Mouse (Mus musculus) heart, embryonic 10.5 days (tissue): ENCODE results near the gene Cep95. TPM values are rescaled to one million over a fixed set of nuclear protein-coding genes. Genes with fewer than 3 reads are reported as not detected.

Experiments
- DNase-seq: peaks from one replicate; pipeline ENCODE4 v3.0.0-alpha.2; 2017; ENCODE audit warnings: low spot score
- H3K27ac ChIP-seq: fragments of 300-500 bp; sonication (generic); 2 replicates; pipeline ENCODE4 v1.5.1; 2016; ENCODE audit warnings: mild to moderate bottlenecking
- H3K27me3 ChIP-seq: fragments of 300-500 bp; sonication (generic); 2 replicates; pipeline ENCODE4 v1.6.1; 2016; ENCODE audit warnings: mild to moderate bottlenecking; ENCODE audit not compliant: poor library complexity, insufficient read depth, severe bottlenecking
- H3K36me3 ChIP-seq: fragments of 300-500 bp; sonication (generic); 2 replicates; pipeline ENCODE4 v1.6.1; 2016; ENCODE audit warnings: mild to moderate bottlenecking, moderate library complexity
- H3K4me1 ChIP-seq: fragments of 300-500 bp; sonication (generic); 2 replicates; pipeline ENCODE4 v1.6.1; 2016; ENCODE audit warnings: mild to moderate bottlenecking
- H3K4me3 ChIP-seq: fragments of 300-500 bp; sonication (generic); 2 replicates; pipeline ENCODE4 v1.5.1; 2016; ENCODE audit warnings: mild to moderate bottlenecking, moderate library complexity
- H3K9me3 ChIP-seq: fragments of 300-500 bp; sonication (generic); 2 replicates; pipeline ENCODE4 v1.6.1; 2016; ENCODE audit warnings: mild to moderate bottlenecking, moderate library complexity
- WGBS: fragments of 180-500 bp; shearing (Covaris S2); methylation state at CpG from one replicate; pipeline ENCODE4 v1.1.7; 2016; 5-methylcytosine and 5-hydroxymethylcytosine counted together
- microRNA-seq: library from miRNA; unstranded; fragments of <30 nt; microRNA quantifications from one replicate; pipeline ENCODE4, GENCODE M21; 2017
- polyA plus RNA-seq: library from polyadenylated mRNA; unstranded; fragments of >200 nt; fragmentation: Nextera tagmentation; extraction: Ambion mirVana; gene quantifications from 2 replicates; pipeline ENCODE4 v1.2.1, GENCODE M21; 2016

The Cep95 gene
- polyA plus RNA-seq, 1 experiment from 2014 or later: 18.3 TPM

- peaks cover 5% of the 10 kb centered on the region; the same call in 1 of the 2 replicates for H3K4me1 ChIP-seq
- H3K27ac ChIP-seq: no peak overlapping the region
- peaks cover 79% of the 10 kb centered on the region for H3K36me3 ChIP-seq
- no peaks in the 10 kb centered on the region for H3K27me3 ChIP-seq
- H3K9me3 ChIP-seq: no peaks in the 10 kb centered on the region
- DNase-seq: no peak
- H3K4me3 ChIP-seq: no peak overlapping the region
- WGBS: 71% methylated on average over 4 of the region's 4 CpGs
Observed at GRCm38 (mm10) chr11:106820972-106821371, 31.9 kb downstream of the Cep95 start.

DNA sequence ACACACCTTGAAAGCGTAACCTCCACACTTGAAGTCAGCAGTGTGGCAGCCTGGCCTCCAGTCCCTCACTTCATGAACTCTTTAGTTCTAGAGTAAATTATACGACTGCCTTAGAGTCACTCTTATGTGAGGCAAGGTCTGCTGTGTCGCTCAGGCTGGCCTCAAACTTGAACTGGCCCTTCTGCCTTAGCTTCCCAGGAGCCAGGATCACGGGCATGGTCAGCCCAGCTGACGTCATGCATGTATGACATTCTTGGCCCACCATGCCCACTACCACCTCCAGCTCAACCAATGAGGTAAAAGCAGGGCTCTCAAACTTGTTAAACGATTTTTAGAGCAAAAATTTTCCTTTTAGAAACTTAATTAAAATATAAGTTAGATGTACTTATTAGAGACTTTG is 32.3 kb downstream of the Cep95 start:
- WGBS: 86% methylated on average over 6 of the region's 6 CpGs
- no peaks in the 10 kb centered on the region for H3K27me3 ChIP-seq

GRCm38 (mm10) chr11:106822491-106822890 is 33.4 kb downstream of the Cep95 start:
- Histone ChIP-seq H3K36me3 (peaks cover 78% of the 10 kb centered on the region), H3K9me3 (no peaks in the 10 kb centered on the region), H3K27me3 (no peaks in the 10 kb centered on the region), H3K4me1 (peaks cover 5% of the 10 kb centered on the region; the same call in 1 of the 2 replicates), H3K27ac (no peak overlapping the region), H3K4me3 (no peak overlapping the region)
- no peak for DNase-seq
- WGBS: 89% methylated on average over 8 of the region's 8 CpGs

More for the DNA sequence above, 32.3 kb downstream of the Cep95 start:
- Histone ChIP-seq H3K27ac (no peak overlapping the region), H3K4me1 (peaks cover 5% of the 10 kb centered on the region; the same call in 1 of the 2 replicates), H3K4me3 (no peak overlapping the region), H3K9me3 (no peaks in the 10 kb centered on the region), H3K36me3 (peaks cover 79% of the 10 kb centered on the region)
- no peak for DNase-seq

DNA sequence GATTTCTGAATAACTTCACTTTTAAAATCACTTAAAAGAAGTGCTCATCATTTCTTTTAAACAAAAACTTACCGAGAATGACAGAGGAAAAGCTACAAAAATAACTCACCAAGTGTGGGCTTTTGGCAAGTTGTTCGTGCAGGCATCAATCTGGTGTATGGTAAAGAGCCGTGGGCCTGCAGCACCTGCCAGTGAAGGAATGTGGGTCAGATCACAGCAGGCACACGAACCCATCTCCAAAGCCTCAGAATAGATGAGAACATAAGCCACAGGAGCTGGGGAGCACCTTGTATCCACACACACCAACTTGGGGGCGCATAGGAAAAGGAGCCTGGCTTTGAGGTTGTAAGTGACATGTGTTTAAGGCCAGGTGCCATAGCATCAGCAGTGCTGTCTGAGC is 33.9 kb downstream of the Cep95 start:
- no peak for DNase-seq
- peaks cover 79% of the 10 kb centered on the region for H3K36me3 ChIP-seq
- 90% methylated on average over 5 of the region's 5 CpGs for WGBS

DNA sequence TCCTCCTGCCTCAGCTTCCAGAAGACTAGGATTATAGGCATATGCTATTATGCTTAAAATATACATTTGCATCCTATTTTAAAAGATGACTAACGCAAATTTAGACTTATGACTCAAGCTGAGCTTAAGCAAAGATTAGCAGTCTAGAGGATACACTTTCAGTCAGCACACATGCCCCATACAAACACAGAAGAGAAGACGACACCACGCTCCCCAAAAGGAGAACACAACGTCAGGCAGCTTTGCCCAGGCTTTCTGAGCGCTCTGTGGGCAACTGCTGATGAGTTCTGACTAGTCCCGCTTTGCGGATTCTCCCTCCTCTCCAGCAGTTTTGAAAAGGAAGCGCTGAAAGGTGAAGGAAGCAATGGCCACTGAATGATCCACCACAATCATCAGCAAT is 34.7 kb downstream of the Cep95 start:
- H3K4me1 ChIP-seq: no peaks in the 10 kb centered on the region; the same call in 1 of the 2 replicates
- peaks cover 79% of the 10 kb centered on the region for H3K36me3 ChIP-seq
- no peaks in the 10 kb centered on the region for H3K9me3 ChIP-seq
- H3K27ac ChIP-seq: no peak overlapping the region
- H3K27me3 ChIP-seq: no peaks in the 10 kb centered on the region
- H3K4me3 ChIP-seq: no peak overlapping the region
- no peak for DNase-seq
- WGBS: 92% methylated on average over 8 of the region's 8 CpGs

More for the DNA sequence above, 33.9 kb downstream of the Cep95 start:
- Histone ChIP-seq H3K9me3 (no peaks in the 10 kb centered on the region), H3K27ac (no peak overlapping the region), H3K4me1 (peaks cover 5% of the 10 kb centered on the region; the same call in 1 of the 2 replicates), H3K27me3 (no peaks in the 10 kb centered on the region), H3K4me3 (no peak overlapping the region)

GRCm38 (mm10) chr11:106824403-106824802 is 35.4 kb downstream of the Cep95 start:
- Histone ChIP-seq H3K36me3 (peaks cover 75% of the 10 kb centered on the region), H3K27ac (no peak overlapping the region), H3K27me3 (no peaks in the 10 kb centered on the region), H3K4me3 (no peak overlapping the region), H3K4me1 (no peaks in the 10 kb centered on the region; the same call in 1 of the 2 replicates), H3K9me3 (no peaks in the 10 kb centered on the region)
- WGBS: 88% methylated on average over 10 of the region's 10 CpGs
- DNase-seq: no peak

DNA sequence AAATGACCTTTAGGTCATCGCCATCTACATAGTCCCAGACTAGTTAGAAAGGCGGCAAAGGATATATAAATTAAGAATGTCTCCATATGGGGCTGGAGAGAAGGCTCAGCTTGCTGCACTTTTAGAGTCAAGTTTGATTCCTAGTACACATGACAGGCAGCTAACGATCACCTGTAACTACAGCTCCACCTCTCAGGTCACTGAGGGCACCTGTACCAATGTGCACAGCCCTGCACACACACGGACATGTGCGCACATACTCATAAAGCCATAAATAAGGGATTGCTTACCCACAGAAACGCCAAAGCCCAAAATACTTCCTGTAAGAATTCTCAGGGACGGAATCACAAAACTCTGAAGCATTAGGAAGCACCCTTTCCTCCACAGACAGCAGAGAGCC is 39.0 kb downstream of the Cep95 start:
- Histone ChIP-seq H3K4me1 (peaks cover 5% of the 10 kb centered on the region; the same call in 1 of the 2 replicates), H3K27ac (no peak overlapping the region), H3K9me3 (no peaks in the 10 kb centered on the region), H3K4me3 (no peak overlapping the region), H3K27me3 (no peaks in the 10 kb centered on the region), H3K36me3 (peaks cover 74% of the 10 kb centered on the region)
- no peak for DNase-seq
- WGBS: 93% methylated on average over 7 of the region's 7 CpGs

GRCm38 (mm10) chr11:106842002-106842401 is 53.0 kb downstream of the Cep95 start:
- H3K9me3 ChIP-seq: no peaks in the 10 kb centered on the region
- peaks cover 57% of the 10 kb centered on the region for H3K36me3 ChIP-seq
- no peak overlapping the region for H3K27ac ChIP-seq
- H3K4me3 ChIP-seq: no peak overlapping the region
- 93% methylated on average over 3 of the region's 3 CpGs for WGBS
- H3K4me1 ChIP-seq: no peaks in the 10 kb centered on the region
- DNase-seq: no peak
- no peaks in the 10 kb centered on the region for H3K27me3 ChIP-seq

DNA sequence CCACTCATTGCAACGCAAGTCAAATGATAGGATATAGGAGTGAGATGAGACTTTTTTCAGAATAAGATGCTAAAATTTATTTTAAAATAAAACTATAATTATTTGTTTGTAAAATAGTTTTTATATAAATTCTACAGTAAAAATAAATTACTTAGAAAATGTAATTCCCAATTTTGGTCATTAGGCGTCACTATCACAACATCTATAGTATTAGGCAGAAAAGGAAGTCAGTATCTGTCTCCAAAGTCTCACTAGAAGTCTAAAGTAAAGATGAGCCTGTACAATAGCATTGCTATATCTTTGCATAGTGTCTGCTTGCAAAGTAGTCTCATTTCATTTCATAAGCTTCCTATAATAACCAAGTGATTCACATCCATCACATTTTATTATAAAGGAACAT is 62.4 kb downstream of the Cep95 start:
- no peak for DNase-seq

More for the DNA sequence above, 62.4 kb downstream of the Cep95 start:
- WGBS: 55% methylated on average over 2 of the region's 2 CpGs
- Histone ChIP-seq H3K9me3 (no peaks in the 10 kb centered on the region), H3K27me3 (no peaks in the 10 kb centered on the region), H3K36me3 (peaks cover 53% of the 10 kb centered on the region), H3K4me3 (no peak overlapping the region), H3K27ac (no peak overlapping the region), H3K4me1 (no peaks in the 10 kb centered on the region)

Small RNA genes lying within 50 kb of the gene (microRNA-seq; reads per million reads assigned to microRNA genes)
- not detected for gene Gm25994
- gene Mir3064: 12.1 reads per million, percentile 26 among the genes with 10 or more reads in this experiment

Other genes with a start within 250 kb of the Cep95 start
- gene Tex2, start 175.8 kb upstream of the Cep95 start, polyA plus RNA-seq: 12.5 and 17.9 TPM in 2 replicates
- gene Pecam1, start 38.6 kb upstream of the Cep95 start, polyA plus RNA-seq: 40.6 and 56.0 TPM in 2 replicates
- 0.46 and 1.2 TPM in 2 replicates for gene Milr1, start 38.0 kb upstream of the Cep95 start, polyA plus RNA-seq
- gene Polg2, start 9.7 kb upstream of the Cep95 start, polyA plus RNA-seq: 9.4 and 9.9 TPM in 2 replicates
- 203 and 259 TPM in 2 replicates for gene Ddx5, start 67 bp upstream of the Cep95 start, polyA plus RNA-seq
- gene Smurf2, start 131.5 kb downstream of the Cep95 start, polyA plus RNA-seq: 9.1 and 11.4 TPM in 2 replicates
- gene Kpna2, start 210.3 kb downstream of the Cep95 start, polyA plus RNA-seq: 431 and 488 TPM in 2 replicates
- gene 1810010H24Rik, start 236.4 kb downstream of the Cep95 start, polyA plus RNA-seq: 1.7 and 2.0 TPM in 2 replicates